Mouse (Mus musculus) heart, adult 2 months (tissue): ENCODE measurements around the gene Usp43.

Experiments
- EP300 ChIP-seq: fragments of 200-500 bp; IDR thresholded peaks from 2 replicates; pipeline ENCODE4 v1.6.1; 2011; ENCODE audit warnings: low read depth, low read length, control low read depth; ENCODE audit not compliant: insufficient read depth
- POLR2A ChIP-seq: fragments of 200-500 bp; IDR thresholded peaks from 2 replicates; pipeline ENCODE4 v1.6.1; 2011; ENCODE audit warnings: mild to moderate bottlenecking, low read depth, low read length, control low read depth; ENCODE audit not compliant: insufficient read depth

DNA sequence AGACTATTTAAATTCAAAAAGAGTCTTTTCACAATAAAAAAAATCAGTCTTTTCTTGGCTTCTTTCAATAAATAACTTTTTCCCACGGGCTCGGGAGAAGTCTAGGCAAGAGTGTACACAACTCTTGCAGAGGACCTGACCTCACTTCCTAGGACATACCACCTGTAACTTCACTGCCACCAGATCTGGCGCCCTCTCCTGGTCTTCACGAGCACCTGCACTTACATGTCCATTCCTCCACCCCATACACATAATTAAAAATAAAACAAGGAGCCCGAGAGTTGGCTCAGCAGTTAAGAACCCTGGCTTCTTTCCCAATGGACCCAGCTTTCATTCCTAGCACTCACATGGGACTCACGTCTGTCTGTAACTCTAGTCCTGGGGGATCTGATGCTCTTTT, 42.2 kb upstream of the Usp43 start:
- no peak for TF ChIP-seq POLR2A
- no peak for TF ChIP-seq EP300
